Comparison of ENCODE assay signal across 20 mouse cellular contexts in genomic region chr2:158373516-158373915, GRCm38 (mm10). TPM values are rescaled to one million over a fixed set of nuclear protein-coding genes. Genes with fewer than 3 reads are reported as not detected.
DNase-seq lines count a peak whose midpoint lies in the region; ATAC-seq and TF ChIP-seq lines count a peak whose summit lies in the region.
"Had no signal": no experiment of that assay in that cellular context is flagged by ENCODE, and none has a peak within 500 bp of the region (broad histone marks: within the 10 kb centered on the region; RNA-seq: fewer than 3 reads in every experiment).

No protein-coding gene starts in this region.

- H3K4me2 ChIP-seq in lung, embryonic 15.5 days = no peak overlapping the region
- H3K4me2 ChIP-seq in liver, embryonic 12.5 days = no peak overlapping the region
- H3K4me2 ChIP-seq: hindbrain, embryonic 14.5 days had no signal

- H3K9me3 ChIP-seq in lung, embryonic 15.5 days = no peaks in the 10 kb centered on the region
- no peaks in the 10 kb centered on the region for H3K9me3 ChIP-seq in liver, embryonic 12.5 days (replicated peaks)
- H3K9me3 ChIP-seq: embryonic facial prominence, embryonic 10.5 days; forebrain, embryonic 10.5 days; heart, embryonic 10.5 days; hindbrain, embryonic 10.5 days had no signal

- whole genome bisulfite sequencing in kidney, adult 2 months = 52% methylated on average over 7 of the region's 7 CpGs
- 40% methylated on average over 7 of the region's 7 CpGs for WGBS in lung, embryonic 15.5 days
- WGBS in liver, embryonic 12.5 days (ENCODE audit: insufficient replicate concordance) = 61% methylated on average over 7 of the region's 7 CpGs

- no peak for ATAC-seq in lung, embryonic 15.5 days (ENCODE audit: borderline replicate concordance, extremely low read depth, low FRiP score, low TSS enrichment)
- no peak for ATAC-seq in erythroid progenitor cell, adult 5-6 weeks (replicated peaks; ENCODE audit: low FRiP score, poor library complexity, severe bottlenecking)
- ATAC-seq in liver, embryonic 12.5 days = no peak
- ATAC-seq: forebrain, embryonic 14.5 days had no signal

- peak overlapping the region; percentile 20; the same call in 1 of the 2 replicates for H3K27ac ChIP-seq in kidney, adult 2 months (ENCODE audit: insufficient read depth, low read depth, low read length)
- H3K27ac ChIP-seq in lung, embryonic 15.5 days = peak overlapping the region; percentile 51
- H3K27ac ChIP-seq in liver, embryonic 12.5 days = no peak overlapping the region
- H3K27ac ChIP-seq: embryonic facial prominence, embryonic 10.5 days; forebrain, embryonic 10.5 days; heart, embryonic 10.5 days; hindbrain, embryonic 10.5 days; hindbrain, embryonic 14.5 days had no signal

- no peaks in the 10 kb centered on the region for H3K27me3 ChIP-seq in kidney, adult 2 months (replicated peaks; ENCODE audit: control insufficient read depth, insufficient read depth, low read length)
- H3K27me3 ChIP-seq in lung, embryonic 15.5 days = peaks cover 28% of the 10 kb centered on the region
- H3K27me3 ChIP-seq in liver, embryonic 12.5 days (replicated peaks) = peaks cover 64% of the 10 kb centered on the region

- TF ChIP-seq CTCF in kidney, adult 2 months (conservative IDR thresholded peaks at IDR 0.05; ENCODE audit: insufficient read depth, insufficient read length, low read depth, low read length) = no peak

- TF ChIP-seq POLR2A in kidney, adult 2 months (IDR thresholded peaks at IDR 0.05; ENCODE audit: low read depth, low read length) = no peak

- no peak for DNase-seq in kidney, adult 2 months
- no peak for DNase-seq in kidney, postnatal 10 days
- DNase-seq in lung, postnatal 14 days = peak; percentile 23
- no peak for DNase-seq in gastrocnemius, postnatal 25 days
- DNase-seq: adrenal gland, postnatal 10 days; cerebellum, adult 11 months; cerebellum, adult 8-10 months; cerebellum, postnatal 36 days; heart, adult 18-20 months had no signal

- H3K36me3 ChIP-seq in kidney, adult 2 months (ENCODE audit: control insufficient read depth, insufficient read depth, low read length) = no peaks in the 10 kb centered on the region
- no peaks in the 10 kb centered on the region for H3K36me3 ChIP-seq in lung, embryonic 15.5 days
- H3K36me3 ChIP-seq in liver, embryonic 12.5 days = no peaks in the 10 kb centered on the region
- H3K36me3 ChIP-seq: embryonic facial prominence, embryonic 10.5 days; forebrain, embryonic 10.5 days; heart, embryonic 10.5 days; hindbrain, embryonic 10.5 days had no signal

- no peaks in the 10 kb centered on the region; the same call in 1 of the 2 replicates for H3K4me1 ChIP-seq in kidney, adult 2 months (ENCODE audit: control insufficient read depth, insufficient read depth, low read length)
- H3K4me1 ChIP-seq in lung, embryonic 15.5 days = peaks cover 26% of the 10 kb centered on the region
- H3K4me1 ChIP-seq in liver, embryonic 12.5 days = peaks cover 7% of the 10 kb centered on the region; the same call in 1 of the 2 replicates

- H3K4me3 ChIP-seq in kidney, adult 2 months (ENCODE audit: insufficient read depth, low read depth, low read length) = no peak overlapping the region
- no peak overlapping the region for H3K4me3 ChIP-seq in lung, embryonic 15.5 days
- no peak overlapping the region for H3K4me3 ChIP-seq in liver, embryonic 12.5 days
- H3K4me3 ChIP-seq: embryonic facial prominence, embryonic 10.5 days; forebrain, embryonic 10.5 days; heart, embryonic 10.5 days; hindbrain, embryonic 10.5 days had no signal

- H3K9ac ChIP-seq in lung, embryonic 15.5 days = no peak overlapping the region
- H3K9ac ChIP-seq in liver, embryonic 12.5 days = no peak overlapping the region
- H3K9ac ChIP-seq: hindbrain, embryonic 14.5 days had no signal

RNA-seq across cellular contexts. Expression of gene Snhg11, which starts 1.9 kb away (rescaled TPM):
- polyA plus RNA-seq in kidney, adult 2 months (2012; rRNA removed) = 35.3 and 58.4 TPM in 2 replicates
- 1.7 and 2.9 TPM in 2 replicates for polyA plus RNA-seq in lung, embryonic 15.5 days (2015; fragmentation: Nextera tagmentation; extraction: Ambion mirVana)
- not detected in 2 replicates for total RNA-seq in erythroid progenitor cell, adult 5-6 weeks (2015; ENCODE audit: low replicate concordance)
- not detected in 2 replicates for total RNA-seq in erythroid progenitor cell, adult 5-6 weeks (2017; ENCODE audit: low replicate concordance)
- under 1 TPM in 1 of 2 experiments, not detected in 1; 0.11 TPM for total RNA-seq in gastrocnemius, postnatal 25 days (2021)
- polyA plus RNA-seq in liver, embryonic 12.5 days (2016; fragmentation: Nextera tagmentation; extraction: Ambion mirVana) = 2.2 and 2.4 TPM in 2 replicates
- total RNA-seq: MEL had no signal
- polyA plus RNA-seq: C2C12 had no signal

RNA-seq across cellular contexts. Expression of gene Ralgapb, which starts 36.1 kb away (rescaled TPM):
- polyA plus RNA-seq in kidney, adult 2 months (2012; rRNA removed) = 25.6 and 30.6 TPM in 2 replicates
- 16.2 and 17.7 TPM in 2 replicates for polyA plus RNA-seq in lung, embryonic 15.5 days (2015; fragmentation: Nextera tagmentation; extraction: Ambion mirVana)
- total RNA-seq in erythroid progenitor cell, adult 5-6 weeks (2015; ENCODE audit: low replicate concordance) = 31.4 and 37.8 TPM in 2 replicates
- 24.9 and 29.8 TPM in 2 replicates for total RNA-seq in erythroid progenitor cell, adult 5-6 weeks (2017; ENCODE audit: low replicate concordance)
- 10 to 100 TPM; 21.6 to 25.2 TPM for total RNA-seq in gastrocnemius, postnatal 25 days (2021)
- polyA plus RNA-seq in liver, embryonic 12.5 days (2016; fragmentation: Nextera tagmentation; extraction: Ambion mirVana) = 10.5 TPM in 2 replicates
